Mouse (Mus musculus): ENCODE results near the gene Lhfp.

The Lhfp gene

DNA sequence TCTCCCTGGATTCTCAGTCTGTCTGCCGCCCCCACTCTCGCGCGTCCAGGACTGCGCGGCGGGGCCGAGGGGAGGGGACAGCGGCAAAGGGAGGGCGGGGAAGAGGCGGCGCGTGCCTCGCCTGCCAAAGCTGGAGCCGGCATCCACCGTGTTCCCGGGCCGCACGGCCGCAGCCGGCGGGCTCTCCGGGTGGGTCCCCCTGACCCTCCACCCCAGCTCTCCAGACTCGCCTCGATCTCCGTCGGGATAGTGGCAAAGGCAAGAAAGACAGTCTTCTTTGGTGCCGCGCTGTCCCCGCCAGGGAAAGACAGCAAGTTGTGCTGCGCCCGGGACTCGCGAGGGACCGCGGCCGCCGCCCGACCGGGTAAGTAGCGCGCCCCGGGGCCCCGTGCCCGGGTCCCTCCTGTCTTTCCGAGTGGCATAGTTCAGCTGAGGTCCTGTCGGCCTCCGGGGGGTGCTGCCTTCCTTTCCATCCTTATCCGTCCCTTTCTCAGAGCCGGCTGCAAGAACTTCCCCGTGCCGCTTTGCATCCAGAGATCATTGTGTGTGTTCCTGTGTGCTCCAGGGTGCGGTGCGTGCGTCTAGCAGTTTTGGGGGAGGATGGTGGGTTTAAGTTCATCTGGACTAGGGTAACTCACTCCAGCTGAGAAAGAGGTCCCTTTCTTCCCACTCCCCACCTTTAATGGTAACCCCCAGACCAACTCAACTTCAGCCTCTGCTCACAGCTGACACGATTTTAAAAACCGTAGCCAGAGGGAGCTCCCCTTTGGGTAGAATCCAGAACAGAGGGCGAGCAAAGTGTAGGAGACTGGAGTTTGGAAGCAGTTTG, at the start of gene Lhfp:
Lhfp (plus strand) TSS at position 118 of the 829 bp plus-strand sequence.
- DNase-seq (ENCODE audit: extremely low read depth, insufficient read length, low spot score) = peak; percentile 88

DNA sequence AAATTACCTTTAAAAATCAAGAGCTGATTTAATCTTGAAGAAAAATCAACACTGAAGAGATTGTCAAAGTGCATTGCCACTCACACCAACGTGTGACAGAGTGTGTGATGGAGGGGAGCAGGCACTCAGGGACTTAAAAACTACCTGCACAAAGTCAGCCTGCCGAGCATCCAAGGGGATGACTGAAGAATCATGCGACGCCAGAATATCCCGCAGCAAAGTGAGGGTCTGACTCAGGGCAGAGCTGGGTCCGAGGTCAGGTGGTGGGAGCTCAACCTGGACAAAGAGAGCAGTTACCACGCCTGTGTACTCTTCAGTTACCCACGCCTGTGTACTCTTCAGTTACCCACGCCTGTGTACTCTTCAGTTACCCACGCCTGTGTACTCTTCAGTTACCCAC, 48.0 kb upstream of the Lhfp start:
- no peak for DNase-seq (ENCODE audit: extremely low read depth, insufficient read length, low spot score)

DNA sequence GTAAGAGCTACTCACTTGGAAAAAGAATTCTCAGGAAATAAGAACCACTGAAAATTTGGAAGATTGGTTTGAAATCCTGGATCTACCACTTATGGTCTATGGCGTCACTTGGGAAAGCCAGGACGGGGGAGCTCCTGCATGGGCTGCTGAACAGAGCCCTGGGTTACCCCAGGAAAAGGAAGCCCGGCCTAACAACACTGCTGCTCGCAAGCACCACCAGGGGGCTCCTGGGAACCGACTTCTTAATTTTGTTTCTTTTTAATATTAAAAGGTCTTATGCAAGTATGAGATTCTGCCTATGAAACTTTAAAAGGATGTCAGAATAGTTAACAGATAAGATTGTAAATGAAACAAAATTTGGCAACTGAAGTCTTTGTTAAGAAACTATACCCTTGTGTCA, 46.7 kb upstream of the Lhfp start:
- no peak for DNase-seq (ENCODE audit: extremely low read depth, insufficient read length, low spot score)

DNA sequence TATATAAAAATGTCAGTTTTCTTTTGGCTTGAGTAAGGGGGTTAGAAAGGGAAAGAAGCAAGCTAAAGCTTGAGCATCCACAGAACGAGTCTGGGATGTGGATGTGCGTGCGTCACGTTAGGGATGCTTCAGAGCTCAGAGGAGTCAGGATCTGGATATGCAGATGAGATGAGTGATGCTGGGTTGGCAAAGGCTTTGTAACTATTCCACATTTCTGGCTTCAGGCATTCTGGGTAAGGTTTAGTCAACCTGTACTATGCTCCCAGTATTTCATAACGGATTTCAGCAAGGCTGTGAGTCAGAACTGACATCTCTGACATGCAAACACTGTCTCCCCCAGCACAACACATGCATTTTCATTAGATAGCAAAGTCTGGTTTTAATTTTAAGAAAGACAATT, 44.7 kb upstream of the Lhfp start:
- DNase-seq (ENCODE audit: extremely low read depth, insufficient read length, low spot score) = no peak

DNA sequence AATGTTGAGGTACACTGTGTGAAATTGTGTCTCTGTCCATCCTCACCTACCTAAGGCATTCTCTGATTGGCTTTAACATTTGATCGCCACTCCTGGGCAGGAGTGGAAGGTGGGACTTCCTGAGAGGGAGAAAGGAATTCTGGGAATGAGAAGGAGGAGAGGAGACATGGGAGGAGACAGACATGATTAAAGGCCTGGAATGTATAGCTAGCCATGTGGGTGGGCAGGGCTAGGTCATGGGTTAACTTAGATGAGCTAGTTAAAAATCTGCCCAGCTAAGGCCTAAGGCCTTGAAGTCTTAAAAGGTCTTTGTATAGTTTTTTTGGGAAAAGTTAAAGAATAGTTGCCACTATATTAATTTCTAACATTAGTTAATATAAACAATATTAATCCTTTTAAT, 43.9 kb upstream of the Lhfp start:
- no peak for DNase-seq (ENCODE audit: extremely low read depth, insufficient read length, low spot score)

DNA sequence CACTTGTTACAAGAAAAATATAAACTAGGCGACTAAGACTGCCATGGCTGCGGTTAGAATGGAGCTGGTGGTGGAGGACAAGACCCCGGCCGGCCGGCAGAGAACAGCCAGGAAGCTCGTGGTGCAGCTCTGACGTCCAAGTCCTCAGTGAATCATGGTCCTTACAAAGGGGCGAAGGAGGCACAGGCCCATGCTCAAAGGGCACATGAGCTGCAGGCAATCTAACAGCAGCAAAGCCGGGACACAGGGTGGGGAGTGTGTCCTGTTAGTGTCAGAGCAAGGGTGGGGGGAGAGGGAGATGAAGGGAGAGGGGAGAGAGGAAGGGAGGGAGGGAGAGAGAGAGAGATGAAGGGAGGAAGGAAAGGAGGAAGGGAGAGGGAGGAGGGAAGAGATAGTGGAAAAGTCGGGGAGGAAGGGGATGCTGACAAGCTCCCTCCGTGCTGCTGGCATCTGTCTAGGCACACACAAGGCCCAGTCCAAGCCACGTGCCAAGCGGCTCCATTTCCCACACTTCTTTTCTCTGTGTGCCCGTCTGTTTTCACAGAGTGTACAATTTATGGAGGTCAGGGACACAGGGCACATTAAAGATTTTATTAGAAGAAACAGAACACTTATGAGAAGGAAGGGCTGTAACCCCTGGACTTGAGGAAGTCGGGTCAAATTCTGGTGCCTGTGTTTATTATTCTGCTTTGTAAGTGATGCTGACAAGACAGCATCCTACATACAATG, 42.1 kb upstream of the Lhfp start:
- no peak for DNase-seq (ENCODE audit: extremely low read depth, insufficient read length, low spot score)

DNA sequence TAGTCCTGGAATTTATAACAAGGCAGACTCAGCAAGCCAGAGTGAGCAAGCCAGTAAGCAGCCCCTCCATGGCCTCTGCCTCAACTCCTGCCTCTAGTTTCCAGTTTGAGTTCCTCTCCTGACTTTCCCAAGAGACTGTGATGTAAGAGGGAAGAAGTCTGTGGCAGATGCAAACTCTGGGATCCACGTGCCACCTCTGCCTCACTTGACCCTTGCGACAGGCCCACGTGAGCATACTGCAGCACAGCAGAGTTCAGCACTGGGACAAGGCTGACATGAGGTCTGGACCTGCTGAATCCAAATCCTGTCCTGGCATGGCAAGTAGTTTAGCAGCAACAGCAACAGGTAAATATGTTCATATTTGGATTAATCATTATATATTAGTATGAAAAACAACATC, 41.3 kb upstream of the Lhfp start:
- no peak for DNase-seq (ENCODE audit: extremely low read depth, insufficient read length, low spot score)

DNA sequence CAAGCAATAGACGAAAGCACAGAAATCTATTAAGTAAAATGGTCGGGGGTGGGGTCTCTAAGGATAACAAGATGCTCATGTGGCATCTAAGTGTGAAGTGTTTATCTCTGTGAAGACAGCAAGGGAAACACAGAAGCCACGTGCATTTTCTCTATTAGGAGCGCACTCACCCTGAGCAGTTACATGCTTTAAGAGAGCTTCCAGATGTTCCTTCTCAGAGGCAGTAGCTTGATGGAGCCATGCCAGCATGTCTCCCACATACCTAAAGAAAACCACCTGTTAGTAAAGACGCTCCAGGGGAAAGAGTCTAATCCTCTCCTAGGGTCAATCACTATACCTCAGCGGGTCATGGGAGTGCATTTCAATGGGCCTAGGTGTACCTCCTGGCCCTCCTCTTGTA, 39.3 kb upstream of the Lhfp start:
- no peak for DNase-seq (ENCODE audit: extremely low read depth, insufficient read length, low spot score)

DNA sequence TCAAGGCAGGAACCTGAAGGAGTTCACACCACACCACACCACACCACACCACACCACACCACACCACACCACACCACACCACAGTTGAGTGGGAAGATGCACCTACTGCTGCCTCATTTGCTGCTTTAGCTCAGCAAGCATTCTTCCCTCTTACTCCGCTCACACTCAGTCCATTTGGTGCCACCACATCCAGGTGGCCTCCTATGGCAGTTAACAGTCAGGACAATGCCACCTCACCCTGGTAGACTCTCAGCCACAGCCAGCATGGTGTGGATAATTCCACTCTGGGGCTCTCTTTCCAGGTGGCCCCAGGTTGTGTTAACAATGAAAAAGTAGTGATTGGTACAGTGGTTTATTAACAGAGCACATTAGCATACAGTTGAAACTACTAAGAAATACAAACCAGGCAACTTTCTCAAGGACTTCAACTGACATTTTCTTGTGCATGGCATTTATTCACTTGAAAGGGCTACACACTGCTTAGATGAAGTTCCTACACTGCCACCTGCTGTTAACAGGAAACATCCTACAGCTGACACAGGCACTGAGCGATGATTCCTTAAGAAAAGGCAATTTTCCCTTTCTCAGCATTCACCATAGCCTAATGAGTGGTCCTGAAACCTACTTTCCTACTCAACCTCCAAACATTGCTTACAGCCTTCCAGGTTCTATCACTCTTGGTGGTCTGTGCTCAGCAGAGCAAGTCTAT, 36.8 kb upstream of the Lhfp start:
- no peak for DNase-seq (ENCODE audit: extremely low read depth, insufficient read length, low spot score)

DNA sequence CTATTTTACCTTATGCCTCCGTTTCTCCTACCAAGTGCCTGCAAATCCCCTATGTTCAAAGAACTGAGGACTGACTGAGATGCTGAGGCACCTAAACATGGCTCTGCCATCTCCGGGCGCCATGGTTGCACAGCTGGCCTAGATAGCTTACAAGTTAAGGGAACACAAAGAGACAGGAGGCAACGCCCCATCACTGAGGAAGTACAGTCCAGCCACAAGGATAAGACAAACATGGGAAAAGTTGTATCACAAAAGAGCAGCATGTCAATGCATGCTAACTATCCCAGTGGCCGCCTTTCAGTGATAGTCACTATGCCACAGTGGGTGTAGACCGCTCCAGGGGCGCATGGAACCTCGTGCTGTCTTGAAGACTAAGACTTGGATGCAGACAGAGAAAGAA, 33.9 kb upstream of the Lhfp start:
- no peak for DNase-seq (ENCODE audit: extremely low read depth, insufficient read length, low spot score)

DNA sequence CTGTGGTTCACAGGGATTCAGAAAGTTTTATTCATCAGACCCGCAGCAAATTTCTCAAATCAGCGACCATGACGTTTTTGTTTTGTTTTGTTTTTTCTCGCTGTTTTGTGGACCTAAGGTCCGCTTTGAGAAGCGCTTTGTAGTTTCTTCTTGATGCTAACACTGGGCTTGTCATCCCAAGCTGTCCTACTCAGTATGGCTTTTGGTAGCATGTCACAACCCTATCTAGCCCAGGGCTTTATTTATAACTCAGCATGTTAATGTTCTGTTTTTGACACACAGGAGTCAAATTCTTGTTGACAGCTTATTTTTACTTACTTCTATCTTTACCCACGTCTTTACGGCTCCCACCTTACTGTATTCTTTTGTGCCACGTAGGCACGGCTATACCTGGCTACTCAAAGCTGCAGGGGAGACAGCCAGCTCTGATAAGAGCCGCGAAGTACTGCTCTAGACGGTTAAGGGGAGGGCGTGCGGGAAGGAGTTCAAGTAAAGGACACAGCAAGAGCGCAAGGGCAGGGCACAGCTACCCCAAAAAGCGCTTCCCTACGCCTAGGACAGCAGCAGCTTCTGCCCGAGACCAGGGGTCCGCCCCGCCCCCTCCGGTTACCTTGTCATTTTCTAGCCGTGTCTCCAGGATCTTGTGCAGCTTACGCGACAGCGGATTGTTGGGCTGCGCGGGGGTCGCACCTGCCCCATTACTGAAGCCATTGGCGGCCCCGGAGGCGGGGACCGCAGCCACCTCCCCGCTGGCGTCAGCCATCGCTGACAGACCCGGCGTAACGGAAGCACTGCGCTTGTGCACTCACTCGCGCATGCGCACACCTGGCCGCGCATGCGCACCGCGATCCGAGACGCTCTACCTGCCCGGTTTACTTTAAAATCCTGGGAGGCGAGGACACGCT, 24.6 kb upstream of the Lhfp start, which contains the start of gene Cog6:
Cog6 (minus strand) TSS at position 802 of the 905 bp plus-strand sequence.
- peak; percentile 96 for DNase-seq (ENCODE audit: extremely low read depth, insufficient read length, low spot score)

DNA sequence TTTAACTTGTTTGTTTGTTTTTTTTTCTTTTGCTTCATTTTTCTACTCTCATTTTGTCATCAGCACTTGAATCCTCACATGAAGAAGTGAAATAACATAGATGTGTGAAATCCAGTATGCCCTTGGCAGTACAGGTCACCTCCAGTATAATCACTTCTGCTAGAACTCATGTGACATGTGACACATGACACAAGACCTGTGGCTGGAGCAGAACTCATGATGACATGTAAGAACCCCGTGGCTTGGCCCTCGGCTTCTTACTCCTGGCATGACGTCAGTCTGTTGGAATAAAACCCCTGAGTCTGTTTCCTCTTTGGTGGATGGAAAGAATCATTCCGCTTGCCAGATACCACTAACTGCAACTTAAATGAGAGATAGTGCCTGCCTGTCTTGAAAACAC, 14.0 kb upstream of the Lhfp start:
- DNase-seq (ENCODE audit: extremely low read depth, insufficient read length, low spot score) = no peak

DNA sequence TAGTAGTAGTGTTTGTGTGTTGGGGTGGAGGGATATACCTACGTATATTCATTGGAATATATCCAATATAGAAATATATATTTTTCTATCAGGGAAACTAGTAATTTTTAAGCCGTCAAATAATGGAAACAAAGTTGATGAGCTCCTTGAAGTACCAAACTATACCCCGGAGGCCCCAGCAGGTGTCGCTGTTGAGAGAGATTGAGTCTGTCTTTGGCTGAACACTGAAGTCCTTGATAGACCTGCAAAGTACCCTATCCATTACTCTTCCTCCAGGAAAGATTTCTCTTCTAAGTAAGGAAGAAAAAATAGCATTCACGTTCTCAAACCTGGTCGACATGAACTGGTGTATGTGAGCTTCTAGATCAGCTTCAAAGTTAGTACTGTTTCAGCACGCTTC, 12.3 kb upstream of the Lhfp start:
- no peak for DNase-seq (ENCODE audit: extremely low read depth, insufficient read length, low spot score)

DNA sequence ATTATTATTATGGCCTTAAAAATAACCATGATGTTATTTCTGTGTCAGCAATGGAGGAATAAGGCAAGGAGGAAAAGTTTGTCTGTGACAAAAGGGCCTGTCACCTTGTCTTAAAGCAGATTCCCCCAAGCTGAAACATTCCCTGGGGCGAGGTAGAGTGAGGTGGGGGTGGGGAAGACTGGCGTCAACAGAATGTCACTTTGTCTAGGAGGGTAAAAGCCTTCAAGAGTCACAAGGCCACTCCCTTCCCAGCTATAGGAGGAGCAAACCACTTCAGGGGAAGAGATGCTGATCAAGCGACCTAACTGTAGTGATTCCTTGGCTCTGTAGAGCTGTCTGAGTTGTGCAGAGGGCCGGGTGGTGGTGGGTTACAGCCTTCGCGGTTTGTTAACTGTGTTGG, 9.7 kb upstream of the Lhfp start:
- no peak for DNase-seq (ENCODE audit: extremely low read depth, insufficient read length, low spot score)

DNA sequence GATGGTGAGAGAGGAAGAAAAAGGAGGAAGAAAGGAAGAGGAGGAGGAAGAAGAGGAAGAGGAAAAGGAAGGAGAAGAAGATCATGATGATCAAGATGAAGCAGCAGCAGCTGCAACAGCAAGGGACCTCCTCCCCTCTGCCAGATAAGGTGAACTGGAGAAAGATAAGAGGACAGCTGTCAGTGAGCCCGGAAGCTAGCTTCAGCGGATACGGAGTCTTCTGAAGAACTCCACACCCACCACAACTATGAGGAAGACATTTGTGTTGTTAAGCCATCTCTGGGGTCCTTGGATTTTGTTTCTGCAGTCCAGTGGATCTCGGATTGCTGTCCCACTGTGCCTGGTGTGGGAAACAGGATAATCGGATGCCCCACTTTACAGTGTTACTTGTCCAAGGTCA, 8.9 kb upstream of the Lhfp start:
- DNase-seq (ENCODE audit: extremely low read depth, insufficient read length, low spot score) = no peak

DNA sequence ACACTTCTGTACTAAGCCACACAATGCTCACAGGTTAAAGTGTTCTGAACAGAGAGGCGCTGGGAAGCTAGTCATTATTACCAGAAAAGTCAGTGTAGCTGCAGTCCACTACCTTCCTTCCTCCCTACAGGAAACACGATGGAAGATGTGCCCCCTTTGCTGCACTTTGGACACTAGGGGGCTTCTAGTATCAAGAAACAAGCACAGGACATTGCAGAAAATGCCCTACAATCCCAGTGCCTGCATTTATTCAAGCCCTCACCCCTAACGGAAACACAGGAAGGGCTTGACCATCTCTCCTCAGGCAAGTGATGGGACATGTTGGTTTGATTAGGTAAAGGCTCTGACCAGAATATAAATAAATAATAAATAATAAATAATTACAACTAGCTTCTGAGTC, 7.9 kb upstream of the Lhfp start:
- peak; percentile 28 for DNase-seq (ENCODE audit: extremely low read depth, insufficient read length, low spot score)

DNA sequence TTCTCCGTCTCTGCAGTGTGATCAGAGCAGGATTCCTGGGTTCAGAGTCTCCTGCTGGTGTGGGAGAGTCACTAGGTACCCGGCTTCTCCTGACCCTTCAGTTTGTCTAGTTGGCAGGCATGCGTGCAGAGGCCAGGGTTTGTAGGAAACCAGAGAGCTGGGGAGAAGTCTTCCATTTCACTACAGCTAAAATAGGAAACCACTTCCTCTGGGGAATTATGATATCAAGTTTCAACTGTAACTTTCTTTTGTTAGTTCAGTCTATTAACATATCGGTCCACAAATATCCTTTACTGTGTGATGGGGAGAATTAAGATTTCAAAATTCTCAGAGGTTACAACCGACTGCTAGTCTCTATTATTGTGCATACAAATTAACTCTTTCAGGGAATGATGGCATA, 5.3 kb upstream of the Lhfp start:
- no peak for DNase-seq (ENCODE audit: extremely low read depth, insufficient read length, low spot score)

DNA sequence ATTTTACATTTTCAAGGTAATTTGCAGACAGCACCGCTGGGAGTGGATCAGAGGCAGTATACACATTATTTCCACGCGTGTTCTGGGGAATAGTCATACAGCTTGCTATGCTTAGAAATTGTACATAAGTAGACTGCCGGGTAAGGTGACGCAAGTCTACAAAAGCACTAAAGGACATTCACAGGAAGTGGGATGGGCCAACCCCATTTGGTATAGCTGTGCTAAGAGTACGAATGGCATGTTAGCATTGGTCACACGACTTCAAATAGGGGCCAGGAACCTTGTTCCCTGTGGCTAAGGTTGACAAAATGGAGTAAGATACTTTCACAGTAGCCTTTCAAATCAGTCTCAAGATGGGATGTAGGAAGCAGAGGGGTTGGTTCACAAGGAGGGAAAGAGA, 4.4 kb upstream of the Lhfp start:
- DNase-seq (ENCODE audit: extremely low read depth, insufficient read length, low spot score) = no peak

DNA sequence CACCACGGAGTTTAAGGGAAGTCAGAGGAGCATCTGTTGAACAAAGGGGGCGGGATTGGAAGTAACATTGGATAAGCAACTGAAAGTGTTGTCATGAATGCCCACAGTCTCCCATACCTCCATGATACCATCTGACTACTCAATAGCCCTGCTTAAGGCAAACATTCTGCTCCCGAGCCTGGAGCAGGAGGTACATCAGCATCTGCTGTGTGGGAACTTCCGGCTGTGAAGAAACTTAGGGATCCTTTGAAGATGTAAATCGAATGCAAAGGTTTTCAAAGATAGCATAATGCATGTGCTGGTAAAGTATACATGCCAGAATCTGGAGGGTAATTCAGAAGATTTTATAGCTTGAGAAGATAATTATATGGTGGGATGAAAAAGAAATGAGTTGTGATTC, 2.4 kb upstream of the Lhfp start:
- DNase-seq (ENCODE audit: extremely low read depth, insufficient read length, low spot score) = no peak

DNA sequence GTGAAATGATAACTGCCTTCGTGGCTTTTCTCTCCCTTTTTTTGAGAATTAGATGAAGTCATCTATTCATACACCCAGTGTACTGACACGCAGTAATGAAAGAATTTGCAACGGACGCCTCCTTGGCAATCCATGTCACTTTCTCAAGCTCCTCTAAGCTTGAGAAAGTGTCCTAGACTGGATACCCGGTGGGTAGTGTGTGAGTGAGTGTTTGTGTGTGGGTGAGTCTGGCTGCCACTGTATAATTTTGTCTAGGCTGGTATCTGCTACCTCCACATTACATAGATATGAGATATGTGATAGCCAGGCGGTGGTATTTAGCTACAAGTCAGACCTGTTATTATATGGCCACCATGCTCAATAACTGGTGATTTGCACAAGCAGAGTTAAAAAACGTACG, 1.6 kb upstream of the Lhfp start:
- no peak for DNase-seq (ENCODE audit: extremely low read depth, insufficient read length, low spot score)

All from 3134 (cell line).